Mouse (Mus musculus): ENCODE results near the gene B3gnt9.

DNA sequence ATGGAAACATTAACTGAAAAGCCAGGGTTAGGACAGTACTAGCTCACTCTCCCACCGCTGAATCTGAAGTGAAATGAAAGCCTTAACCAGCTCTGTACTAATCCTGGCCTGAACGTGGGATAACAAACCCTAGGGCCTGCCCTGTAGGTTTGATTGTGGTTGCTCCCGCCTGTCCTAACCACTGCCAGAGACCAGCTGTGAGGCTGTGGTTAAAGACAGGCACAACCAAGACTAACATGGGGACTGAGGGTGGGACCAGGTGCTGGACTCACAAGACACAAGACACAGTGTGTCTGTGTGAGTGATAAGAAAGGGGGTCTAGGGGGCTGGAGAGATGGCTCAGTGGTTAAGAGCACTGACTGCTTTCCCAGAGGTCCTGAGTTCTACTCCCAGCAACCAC lies 25.6 kb upstream of the B3gnt9 start:
- TF ChIP-seq POLR2A (IDR thresholded peaks at IDR 0.05; ENCODE audit: low read depth, low read length): no peak
- TF ChIP-seq CHD2 (IDR thresholded peaks at IDR 0.05; ENCODE audit: low read length): no peak
- TF ChIP-seq UBTF (IDR thresholded peaks at IDR 0.05; ENCODE audit: low read depth, low read length): no peak
- no peak for TF ChIP-seq HCFC1 (IDR thresholded peaks at IDR 0.05; ENCODE audit: low read depth, low read length)
- no peak for TF ChIP-seq BHLHE40 (IDR thresholded peaks at IDR 0.05; ENCODE audit: low read depth, low read length)
- no peak for TF ChIP-seq CTCF (conservative IDR thresholded peaks at IDR 0.05 in 1 of 2, IDR thresholded peaks at IDR 0.05 in 1 of 2; ENCODE audit: low read depth in 2 of 2, low read length in 2 of 2)
- no peak for TF ChIP-seq MAFK (IDR thresholded peaks at IDR 0.05; ENCODE audit: insufficient replicate concordance, low read length)
